Mouse (Mus musculus) brown adipose tissue, adult 24 weeks (tissue): ENCODE results near the gene Egfl8. TPM values are rescaled to one million over a fixed set of nuclear protein-coding genes. Genes with fewer than 3 reads are reported as not detected.

Experiments used
- H3K27ac ChIP-seq: fragments of 200-500 bp; replicated peaks from 2 replicates; pipeline ENCODE4 v1.5.1; 2012; ENCODE audit warnings: low read depth, mild to moderate bottlenecking, low read length
- H3K4me1 ChIP-seq: fragments of 200-500 bp; 2 replicates; pipeline ENCODE4 v1.6.1; 2012; ENCODE audit warnings: low read length, mixed read lengths; ENCODE audit not compliant: control insufficient read depth, insufficient read depth, insufficient read length
- H3K4me3 ChIP-seq: fragments of 200-500 bp; 2 replicates; pipeline ENCODE4 v1.5.1; 2012; ENCODE audit warnings: low read depth, mild to moderate bottlenecking, low read length, moderate library complexity; ENCODE audit not compliant: insufficient read depth
- polyA plus RNA-seq: library from polyadenylated mRNA; stranded (reverse); fragments of >200 nt; gene quantifications from 2 replicates; pipeline ENCODE4 v1.2.4, GENCODE M21; 2012; ENCODE audit not compliant: missing spikeins, insufficient read depth, insufficient read length

Gene Egfl8
- polyA plus RNA-seq, 1 experiment: not detected

DNA sequence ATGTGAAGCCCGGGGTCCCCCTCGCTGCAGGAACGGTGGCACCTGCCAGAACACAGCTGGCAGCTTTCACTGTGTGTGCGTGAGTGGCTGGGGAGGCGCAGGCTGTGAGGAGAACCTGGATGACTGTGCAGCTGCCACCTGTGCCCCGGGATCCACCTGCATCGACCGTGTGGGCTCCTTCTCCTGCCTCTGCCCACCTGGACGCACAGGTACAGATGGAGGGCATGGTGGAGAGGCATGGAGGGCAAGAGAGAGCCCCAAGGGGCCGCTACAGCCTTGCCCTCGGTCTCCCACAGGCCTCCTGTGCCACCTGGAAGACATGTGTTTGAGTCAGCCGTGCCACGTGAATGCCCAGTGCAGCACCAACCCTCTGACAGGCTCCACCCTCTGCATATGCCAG lies 47.4 kb downstream of the Egfl8 start:
- no peaks in the 10 kb centered on the region for H3K4me1 ChIP-seq
- H3K4me3 ChIP-seq: no peak overlapping the region
- no peak overlapping the region for H3K27ac ChIP-seq

DNA sequence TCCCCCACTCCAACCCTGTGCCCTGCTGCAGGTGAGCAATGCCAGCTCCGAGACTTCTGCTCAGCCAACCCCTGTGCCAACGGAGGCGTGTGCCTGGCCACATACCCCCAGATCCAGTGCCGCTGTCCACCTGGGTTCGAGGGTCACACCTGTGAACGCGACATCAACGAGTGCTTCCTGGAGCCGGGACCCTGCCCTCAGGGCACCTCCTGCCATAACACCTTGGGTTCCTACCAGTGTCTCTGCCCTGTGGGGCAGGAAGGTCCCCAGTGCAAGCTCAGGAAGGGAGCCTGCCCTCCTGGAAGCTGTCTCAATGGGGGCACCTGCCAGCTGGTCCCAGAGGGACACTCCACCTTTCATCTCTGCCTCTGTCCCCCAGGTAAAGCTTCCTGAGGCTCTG lies 48.5 kb downstream of the Egfl8 start:
- Histone ChIP-seq H3K4me3 (no peak overlapping the region), H3K4me1 (no peaks in the 10 kb centered on the region; the same call in 1 of the 2 replicates), H3K27ac (no peak overlapping the region)

DNA sequence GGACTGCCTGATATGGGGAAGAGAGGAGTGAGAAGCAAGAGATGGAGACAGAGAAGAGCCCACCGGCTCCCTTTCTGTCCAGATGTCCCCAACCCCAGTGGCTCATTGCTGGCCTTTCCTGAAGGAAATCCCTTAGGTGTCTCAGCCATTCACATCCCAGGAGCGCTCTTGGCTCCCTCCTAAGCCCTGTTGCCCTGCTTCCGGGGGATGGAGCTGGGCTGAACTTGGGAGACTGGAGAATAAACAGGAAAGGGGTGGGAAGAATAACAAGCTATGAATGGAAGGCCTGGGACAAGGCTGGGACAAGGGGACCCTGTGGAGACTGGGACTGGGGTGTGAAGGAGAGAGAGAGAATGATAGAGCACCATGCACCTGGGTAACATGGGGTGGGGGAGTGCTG lies 51.0 kb downstream of the Egfl8 start:
- Histone ChIP-seq H3K4me3 (peak overlapping the region; percentile 67), H3K27ac (peak overlapping the region; percentile 100), H3K4me1 (peaks cover 4% of the 10 kb centered on the region)

DNA sequence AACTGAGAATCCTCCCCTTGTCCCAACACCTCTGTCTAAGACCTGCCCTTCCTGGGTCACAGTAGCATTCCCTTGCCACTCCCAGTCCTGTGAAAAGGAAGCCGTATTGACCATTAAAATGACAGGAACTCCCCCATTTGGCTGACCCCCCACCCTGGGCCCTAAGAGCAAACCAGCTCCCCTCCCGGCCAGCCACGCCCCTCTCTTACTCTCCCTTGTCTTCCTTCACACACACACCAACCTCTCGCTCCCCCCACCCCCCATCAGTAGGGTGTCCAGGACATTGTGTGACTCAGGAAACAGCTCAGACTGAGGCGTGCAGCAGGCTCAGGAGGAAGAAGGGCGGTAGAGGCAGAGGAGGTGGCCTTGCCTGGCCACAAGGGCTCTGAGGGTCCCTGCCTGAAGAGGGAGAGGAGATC lies 51.8 kb downstream of the Egfl8 start, which contains the start of gene Notch4:
Notch4 (plus strand) TSS at position 266 of the 419 bp plus-strand sequence.
- Histone ChIP-seq H3K4me3 (peak within 1 kb of the TSS; percentile 67), H3K4me1 (peaks cover 7% of the 10 kb centered on the region), H3K27ac (peak within 1 kb of the TSS; percentile 100)

DNA sequence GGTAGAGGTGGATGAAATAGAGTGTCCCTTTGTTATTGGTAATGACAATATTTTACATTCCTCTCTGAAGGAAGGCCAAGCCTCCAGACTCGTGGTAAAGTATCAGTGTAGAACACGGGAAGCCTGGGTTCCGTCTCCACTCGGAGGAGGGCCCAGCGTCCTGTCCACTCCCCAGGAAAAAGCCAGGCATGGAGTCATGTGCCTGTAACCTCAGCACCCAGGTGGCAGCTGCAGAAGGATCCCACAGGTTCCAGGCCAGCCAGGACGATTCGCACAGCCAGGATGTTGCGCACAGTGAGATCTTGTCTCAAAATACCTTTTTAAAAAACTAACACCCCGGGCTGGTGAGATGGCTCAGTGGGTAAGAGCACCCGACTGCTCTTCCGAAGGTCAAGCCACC lies 52.4 kb downstream of the Egfl8 start:
- H3K27ac ChIP-seq: peak overlapping the region; percentile 81
- H3K4me3 ChIP-seq: no peak overlapping the region
- H3K4me1 ChIP-seq: peaks cover 7% of the 10 kb centered on the region

Other genes with a start within 250 kb of the Egfl8 start
- not detected in 2 replicates for gene Btnl1, start 238.8 kb downstream of the Egfl8 start, polyA plus RNA-seq
- not detected in 2 replicates for gene BC051142, start 217.2 kb downstream of the Egfl8 start, polyA plus RNA-seq
- gene Btnl4, start 138.7 kb downstream of the Egfl8 start, polyA plus RNA-seq: not detected in 2 replicates
- not detected in 2 replicates for gene Btnl6, start 98.6 kb downstream of the Egfl8 start, polyA plus RNA-seq
- gene Notch4, start 51.7 kb downstream of the Egfl8 start, polyA plus RNA-seq: 3.8 and 8.8 TPM in 2 replicates
- 3.3 and 7.5 TPM in 2 replicates for gene Gpsm3, start 26.2 kb downstream of the Egfl8 start, polyA plus RNA-seq
- 19.9 and 35.5 TPM in 2 replicates for gene Pbx2, start 24.7 kb downstream of the Egfl8 start, polyA plus RNA-seq
- not detected in 2 replicates for gene Ager, start 18.1 kb downstream of the Egfl8 start, polyA plus RNA-seq
- gene Rnf5, start 12.3 kb downstream of the Egfl8 start, polyA plus RNA-seq: 104 and 110 TPM in 2 replicates
- 89.0 and 120 TPM in 2 replicates for gene Agpat1, start 11.7 kb downstream of the Egfl8 start, polyA plus RNA-seq
- gene Ppt2, start 12.5 kb upstream of the Egfl8 start, polyA plus RNA-seq: 30.2 and 32.3 TPM in 2 replicates
- not detected in 2 replicates for gene Prrt1, start 13.6 kb upstream of the Egfl8 start, polyA plus RNA-seq
- 11.1 and 26.4 TPM in 2 replicates for gene Fkbpl, start 28.8 kb upstream of the Egfl8 start, polyA plus RNA-seq
- 16.2 and 17.1 TPM in 2 replicates for gene Atf6b, start 31.2 kb upstream of the Egfl8 start, polyA plus RNA-seq
- gene Tnxb, start 54.6 kb upstream of the Egfl8 start, polyA plus RNA-seq: 9.7 and 10.1 TPM in 2 replicates
- 17.7 and 28.0 TPM in 2 replicates for gene C4b, start 127.9 kb upstream of the Egfl8 start, polyA plus RNA-seq
- not detected in 2 replicates for gene Cyp21a1, start 188.6 kb upstream of the Egfl8 start, polyA plus RNA-seq
- 18.5 and 20.3 TPM in 2 replicates for gene Stk19, start 221.0 kb upstream of the Egfl8 start, polyA plus RNA-seq
- gene Dxo, start 221.0 kb upstream of the Egfl8 start, polyA plus RNA-seq: 15.3 and 17.2 TPM in 2 replicates
- 15.1 and 24.6 TPM in 2 replicates for gene Skiv2l, start 234.2 kb upstream of the Egfl8 start, polyA plus RNA-seq
- gene Nelfe, start 234.4 kb upstream of the Egfl8 start, polyA plus RNA-seq: 25.0 and 41.5 TPM in 2 replicates
- 29.3 and 35.1 TPM in 2 replicates for gene Cfb, start 246.5 kb upstream of the Egfl8 start, polyA plus RNA-seq